Mouse (Mus musculus) cerebellum, adult 2 months (tissue): ENCODE measurements at regions not wholly inside any gene's neighbourhood (a gene's known extent, or its start where the extent isn't known, plus 50 kb on each side); places are given as distances from the start of the nearest gene placed in this dataset.

Experiments
- CTCF ChIP-seq: fragments of 200-500 bp; IDR thresholded peaks from 2 replicates; pipeline ENCODE4 v1.5.1; 2011; ENCODE audit warnings: low read depth, mild to moderate bottlenecking, control low read depth, low read length, moderate library complexity, borderline replicate concordance; ENCODE audit not compliant: insufficient read depth
- POLR2A ChIP-seq: fragments of 200-500 bp; IDR thresholded peaks from 2 replicates; pipeline ENCODE4 v1.6.1; 2011; ENCODE audit warnings: low read length, control low read depth, borderline replicate concordance; ENCODE audit not compliant: insufficient read depth

- TF ChIP-seq POLR2A (no peak), CTCF (no peak)
These were observed 52.5 kb upstream of the Ret start for GRCm38 (mm10) chr6:118250006-118250405.
